Mouse (Mus musculus) hindbrain, embryonic 14.5 days (tissue): Measurements from ENCODE around the gene Hoxa6. TPM values are rescaled to one million over a fixed set of nuclear protein-coding genes. Genes with fewer than 3 reads are reported as not detected.
A peak's percentile ranks its signal among the peaks of the same experiment; 100 is the strongest.

Experiments
- ATAC-seq: fragments of 200-750 bp; cut with Nextera tagmentation; 2 replicates; pipeline ENCODE4 v1.8.0; 2017; ENCODE audit warnings: moderate number of reproducible peaks, mild to moderate bottlenecking, moderate TSS enrichment, moderate library complexity; ENCODE audit not compliant: low FRiP score
- DNase-seq: peaks from one replicate; pipeline ENCODE4 v3.0.0-alpha.2; 2015; ENCODE audit warnings: low spot score
- H3K27ac ChIP-seq: fragments of 300-500 bp; sonication (generic); 2 replicates; pipeline ENCODE4 v1.5.1; 2014; ENCODE audit warnings: mild to moderate bottlenecking, moderate library complexity
- H3K27me3 ChIP-seq: fragments of 300-500 bp; sonication (generic); 2 replicates; pipeline ENCODE4 v1.6.1; 2014; ENCODE audit warnings: mild to moderate bottlenecking, low read length, mixed read lengths; ENCODE audit not compliant: control insufficient read depth, insufficient read depth
- H3K36me3 ChIP-seq: fragments of 300-500 bp; sonication (generic); replicated peaks from 2 replicates; pipeline ENCODE4 v1.6.1; 2014; ENCODE audit not compliant: control insufficient read depth, insufficient read depth
- H3K4me1 ChIP-seq: fragments of 300-500 bp; sonication (generic); replicated peaks from 2 replicates; pipeline ENCODE4 v1.6.1; 2014; ENCODE audit warnings: antibody characterized with exemption, low read length, mixed read lengths; ENCODE audit not compliant: control insufficient read depth, insufficient read depth
- H3K4me2 ChIP-seq: fragments of 300-500 bp; sonication (generic); replicated peaks from 2 replicates; pipeline ENCODE4 v1.6.1; 2014; ENCODE audit warnings: mild to moderate bottlenecking, moderate library complexity
- H3K4me3 ChIP-seq: fragments of 300-500 bp; sonication (generic); replicated peaks from 2 replicates; pipeline ENCODE4 v1.5.1; 2014; ENCODE audit warnings: mild to moderate bottlenecking, low read length
- H3K9ac ChIP-seq: fragments of 300-500 bp; sonication (generic); 2 replicates; pipeline ENCODE4 v1.6.1; 2014
- H3K9me3 ChIP-seq: fragments of 300-500 bp; sonication (generic); 2 replicates; pipeline ENCODE4 v1.6.1; 2016; ENCODE audit warnings: low read length; ENCODE audit not compliant: control insufficient read depth
- WGBS: fragments of 180-500 bp; shearing (Covaris S2); extraction: QIAGEN DNeasy Blood & Tissue Kit; methylation state at CpG from one replicate; pipeline ENCODE4 v1.1.7; 2014; 5-methylcytosine and 5-hydroxymethylcytosine counted together
- polyA plus RNA-seq: library from polyadenylated mRNA; unstranded; fragments of >200 nt; fragmentation: Nextera tagmentation; extraction: Ambion mirVana; gene quantifications from 2 replicates; pipeline ENCODE4 v1.2.1, GENCODE M21; 2014

Gene Hoxa6
- polyA plus RNA-seq, 1 experiment from 2014 or later, result 29.8 TPM

- Histone ChIP-seq H3K4me2 (peak overlapping the region; percentile 81), H3K9ac (peak overlapping the region; percentile 38; the same call in 1 of the 2 replicates), H3K27me3 (peaks cover 96% of the 10 kb centered on the region), H3K4me3 (peak overlapping the region; percentile 30), H3K9me3 (no peaks in the 10 kb centered on the region), H3K36me3 (no peaks in the 10 kb centered on the region), H3K4me1 (no peaks in the 10 kb centered on the region), H3K27ac (peak overlapping the region; percentile 85)
- DNase-seq (no peak), ATAC-seq (no peak)
- WGBS, result 8% methylated on average over 12 of the region's 12 CpGs
Measured at GRCm38 (mm10) chr6:52209685-52210046, 1.1 kb upstream of the Hoxa6 start.

- peak overlapping the region; percentile 81 for H3K4me2 ChIP-seq
- peak overlapping the region; percentile 38; the same call in 1 of the 2 replicates for H3K9ac ChIP-seq
- ATAC-seq (no peak), DNase-seq (no peak)
- WGBS, result 6% methylated on average over 18 of the region's 18 CpGs
- H3K36me3 ChIP-seq, result no peaks in the 10 kb centered on the region
- peaks cover 96% of the 10 kb centered on the region for H3K27me3 ChIP-seq
- H3K9me3 ChIP-seq, result no peaks in the 10 kb centered on the region
- no peaks in the 10 kb centered on the region for H3K4me1 ChIP-seq
- H3K27ac ChIP-seq, result peak overlapping the region; percentile 85
- H3K4me3 ChIP-seq, result peak overlapping the region; percentile 30
Measured at GRCm38 (mm10) chr6:52208868-52209684, 554 bp upstream of the Hoxa6 start.

- no peaks in the 10 kb centered on the region for H3K9me3 ChIP-seq
- 0 out of 2 replicates have a peak overlapping the region, but pooled peaks have one; percentile 85 for H3K27ac ChIP-seq
- H3K9ac ChIP-seq, result 0 out of 2 replicates have a peak overlapping the region, but pooled peaks have one; percentile 43
- no peaks in the 10 kb centered on the region for H3K4me1 ChIP-seq
- no peaks in the 10 kb centered on the region for H3K36me3 ChIP-seq
- ATAC-seq (no peak), DNase-seq (no peak)
- H3K27me3 ChIP-seq, result peaks cover 90% of the 10 kb centered on the region
- peak overlapping the region; percentile 81 for H3K4me2 ChIP-seq
- peak overlapping the region; percentile 50 for H3K4me3 ChIP-seq
Measured at GRCm38 (mm10) chr6:52207684-52207976, 892 bp downstream of the Hoxa6 start.

GRCm38 (mm10) chr6:52206882-52207683 lies 1.4 kb downstream of the Hoxa6 start:
- Histone ChIP-seq H3K9me3 (no peaks in the 10 kb centered on the region), H3K27me3 (peaks cover 89% of the 10 kb centered on the region), H3K9ac (peak overlapping the region; percentile 58; the same call in 1 of the 2 replicates), H3K4me1 (no peaks in the 10 kb centered on the region), H3K4me3 (peak overlapping the region; percentile 50), H3K27ac (peak overlapping the region; percentile 85), H3K4me2 (peak overlapping the region; percentile 81), H3K36me3 (no peaks in the 10 kb centered on the region)
- 4% methylated on average over 4 of the region's 4 CpGs for WGBS
- no peak for ATAC-seq
- DNase-seq, result no peak

GRCm38 (mm10) chr6:52205638-52206621 lies 2.6 kb downstream of the Hoxa6 start:
- H3K27ac ChIP-seq, result peak overlapping the region; percentile 85
- peak overlapping the region; percentile 81 for H3K4me2 ChIP-seq
- peak overlapping the region; percentile 50 for H3K4me3 ChIP-seq
- H3K36me3 ChIP-seq, result no peaks in the 10 kb centered on the region
- 2% methylated on average over 55 of the region's 55 CpGs for WGBS
- ATAC-seq, result no peak
- H3K9ac ChIP-seq, result peak overlapping the region; percentile 58
- DNase-seq, result no peak
- H3K9me3 ChIP-seq, result no peaks in the 10 kb centered on the region
- peaks cover 89% of the 10 kb centered on the region for H3K27me3 ChIP-seq
- H3K4me1 ChIP-seq, result no peaks in the 10 kb centered on the region

- H3K4me1 ChIP-seq, result no peaks in the 10 kb centered on the region
- no peaks in the 10 kb centered on the region for H3K36me3 ChIP-seq
- peak overlapping the region; percentile 50 for H3K4me3 ChIP-seq
- H3K4me2 ChIP-seq, result peak overlapping the region; percentile 81
- H3K27ac ChIP-seq, result peak overlapping the region; percentile 85
- DNase-seq (no peak), ATAC-seq (no peak)
- WGBS, result 3% methylated on average over 14 of the region's 14 CpGs
- H3K9ac ChIP-seq, result peak overlapping the region; percentile 58
- H3K27me3 ChIP-seq, result peaks cover 90% of the 10 kb centered on the region
- H3K9me3 ChIP-seq, result no peaks in the 10 kb centered on the region
Measured at GRCm38 (mm10) chr6:52205221-52205620, 3.3 kb downstream of the Hoxa6 start.

- H3K4me2 ChIP-seq, result peak within 1 kb of the TSS; percentile 81
- peak within 1 kb of the TSS; percentile 50 for H3K4me3 ChIP-seq
- peak; percentile 76 for DNase-seq
- H3K36me3 ChIP-seq, result no peaks in the 10 kb centered on the region
- peaks cover 90% of the 10 kb centered on the region for H3K27me3 ChIP-seq
- H3K9me3 ChIP-seq, result no peaks in the 10 kb centered on the region
- peak within 1 kb of the TSS; percentile 61 for H3K9ac ChIP-seq
- under 1% methylated on average over 65 of the region's 65 CpGs for WGBS
- H3K27ac ChIP-seq, result peak within 1 kb of the TSS; percentile 88
- ATAC-seq, result peak; percentile 82
- no peaks in the 10 kb centered on the region for H3K4me1 ChIP-seq
Measured at GRCm38 (mm10) chr6:52204050-52204752, 4.3 kb downstream of the Hoxa6 start, which contains the start of gene Hoxa5. Gene Hoxa5 (minus strand): TSS chr6:52204587.

- under 1% methylated on average over 42 of the region's 46 CpGs for WGBS
- Histone ChIP-seq H3K9ac (peak overlapping the region; percentile 61), H3K27ac (peak overlapping the region; percentile 88), H3K36me3 (no peaks in the 10 kb centered on the region), H3K9me3 (no peaks in the 10 kb centered on the region), H3K4me3 (peak overlapping the region; percentile 50), H3K27me3 (peaks cover 90% of the 10 kb centered on the region), H3K4me2 (peak overlapping the region; percentile 81), H3K4me1 (no peaks in the 10 kb centered on the region)
- DNase-seq (no peak), ATAC-seq (0 out of 2 replicates have a peak, but pooled peaks have one; percentile 32)
Measured at GRCm38 (mm10) chr6:52203371-52204049, 5.0 kb downstream of the Hoxa6 start.
